Mouse (Mus musculus): Measurements from ENCODE around the gene Mfsd6.

DNA sequence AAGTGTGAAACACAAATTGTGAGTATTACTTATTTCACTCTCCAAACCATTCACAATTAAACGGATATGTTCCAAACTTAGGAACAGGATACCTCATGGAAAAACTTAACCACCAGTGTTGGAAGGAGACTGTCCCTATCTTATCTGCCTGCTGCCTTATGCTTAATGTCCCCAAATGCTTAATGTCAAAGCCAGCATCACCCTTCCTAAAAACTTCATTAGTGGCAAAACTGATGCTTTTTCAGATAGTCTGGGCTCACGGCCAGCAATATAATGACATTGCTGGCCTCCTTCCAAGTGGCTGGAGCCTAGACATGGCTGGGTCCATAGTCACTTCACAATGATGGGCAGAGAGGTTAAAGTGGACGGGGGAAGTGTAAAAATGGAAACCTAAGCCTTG, 50.6 kb downstream of the Mfsd6 start:
- TF ChIP-seq POLR2A (IDR thresholded peaks at IDR 0.05; ENCODE audit: insufficient read depth, low read length) (no peak), CTCF (IDR thresholded peaks at IDR 0.05; ENCODE audit: low read depth, low read length) (no peak)

Measured in ES-Bruce4 (cell line).